Mouse (Mus musculus): ENCODE measurements around the gene Tmc6. TPM values are rescaled to one million over a fixed set of nuclear protein-coding genes. Genes with fewer than 3 reads are reported as not detected.

Tmc6 gene
- polyA plus RNA-seq, 1 experiment from 2014 or later = 3.6 TPM

GRCm38 (mm10) chr11:117761801-117762200, 20.2 kb downstream of the Tmc6 start:
- ATAC-seq (no peak), DNase-seq (ENCODE audit: low read depth, low spot score) (no peak)
- in situ Hi-C loops (cut with MboI; ENCODE audit: low pct_unique_long_range_greater_than_20kb) = no loop called here
- CTCF ChIA-PET = no interaction called here
- POLR2A ChIA-PET = no interaction called here
- no peak for TF ChIP-seq CTCF (IDR thresholded peaks at IDR 0.05)
- H3K27me3 ChIP-seq = no peaks in the 10 kb centered on the region

DNA sequence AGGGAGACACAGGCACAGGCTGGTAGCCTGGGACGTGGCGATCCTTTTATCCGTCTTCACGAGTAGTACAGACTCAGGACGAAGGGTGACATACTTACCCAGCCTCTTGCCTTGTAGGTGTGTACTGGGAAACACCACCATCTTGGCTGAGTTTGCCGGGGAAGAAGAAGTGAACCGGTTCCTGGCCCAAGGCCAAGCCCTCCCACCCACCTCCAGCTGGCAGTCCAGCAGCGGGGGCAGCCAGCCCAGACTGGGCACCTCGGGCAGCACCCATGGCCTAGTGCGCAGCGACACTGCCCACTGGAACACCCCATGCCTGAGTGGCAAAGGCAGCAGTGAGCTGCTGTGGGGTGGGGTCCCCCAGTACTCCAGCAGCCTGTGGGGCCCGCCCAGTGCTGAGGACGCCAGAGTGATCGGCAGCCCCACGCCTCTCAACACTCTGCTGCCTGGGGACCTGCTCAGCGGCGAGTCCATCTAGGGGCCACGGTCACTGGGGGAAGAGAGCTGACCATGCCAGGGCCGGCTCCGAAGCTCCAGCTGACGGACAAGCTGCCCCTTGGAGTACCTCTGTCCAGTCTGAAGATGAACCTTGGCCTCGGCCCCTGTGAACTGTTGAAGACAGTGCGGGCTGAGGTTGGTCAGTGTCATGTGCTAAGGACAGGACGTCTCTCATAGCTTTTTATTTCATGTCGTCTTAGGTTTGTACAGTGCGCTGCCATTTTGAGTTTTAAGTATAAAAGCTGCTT, 21.5 kb downstream of the Tmc6 start:
- no peak for TF ChIP-seq CTCF (IDR thresholded peaks at IDR 0.05)
- POLR2A ChIA-PET = interaction anchor here (1.4 kb wide), 1 partner anchor 8 kb away, joined by 4 read pairs; no protein-coding TSS in a partner anchor
- CTCF ChIA-PET = interaction anchor here (0.9 kb wide), 1 partner anchor 44 kb away, joined by 3 read pairs; no protein-coding TSS in a partner anchor
- DNase-seq (ENCODE audit: low read depth, low spot score) (no peak), ATAC-seq (no peak)
- H3K27me3 ChIP-seq = no peaks in the 10 kb centered on the region
- in situ Hi-C loops (cut with MboI; ENCODE audit: low pct_unique_long_range_greater_than_20kb) = no loop called here

DNA sequence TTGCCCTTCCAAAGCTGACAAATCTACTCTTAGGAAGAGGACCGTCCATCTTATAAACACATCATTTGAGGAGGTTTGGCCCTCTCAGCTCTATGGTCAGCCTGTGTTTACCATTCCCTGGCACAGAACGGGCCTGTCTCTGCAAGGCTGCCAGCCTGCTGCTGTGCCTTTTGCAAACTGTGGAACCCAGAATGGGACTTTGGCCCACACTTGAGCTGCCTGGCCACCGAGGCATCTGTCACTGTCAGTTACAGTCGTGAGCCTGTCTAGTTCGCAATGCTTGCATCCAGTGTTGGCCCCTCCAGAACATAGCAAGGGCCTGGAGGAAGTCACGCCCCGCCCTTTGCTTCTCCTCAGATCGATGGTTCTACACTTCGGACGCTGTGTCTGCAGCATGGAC, 22.7 kb downstream of the Tmc6 start:
- DNase-seq (ENCODE audit: low read depth, low spot score) = no peak
- ChIA-PET POLR2A (no interaction called here), CTCF (interaction anchor here (1.1 kb wide), 1 partner anchor 12 kb away, joined by 3 read pairs; no protein-coding TSS in a partner anchor)
- in situ Hi-C loops (cut with MboI; ENCODE audit: low pct_unique_long_range_greater_than_20kb) = no loop called here
- TF ChIP-seq CTCF (IDR thresholded peaks at IDR 0.05) = no peak
- no peaks in the 10 kb centered on the region for H3K27me3 ChIP-seq
- no peak for ATAC-seq

- TF ChIP-seq CTCF (IDR thresholded peaks at IDR 0.05) = no peak
- ChIA-PET POLR2A (no interaction called here), CTCF (no interaction called here)
- DNase-seq (ENCODE audit: low read depth, low spot score) = no peak
- H3K27me3 ChIP-seq = no peaks in the 10 kb centered on the region
- no peak for ATAC-seq
- in situ Hi-C loops (cut with MboI; ENCODE audit: low pct_unique_long_range_greater_than_20kb) = no loop called here
Measured at GRCm38 (mm10) chr11:117755891-117756290, 26.1 kb downstream of the Tmc6 start.

- in situ Hi-C loops (cut with MboI; ENCODE audit: low pct_unique_long_range_greater_than_20kb) = no loop called here
- no peak for TF ChIP-seq CTCF (IDR thresholded peaks at IDR 0.05)
- H3K27me3 ChIP-seq = no peaks in the 10 kb centered on the region
- DNase-seq (ENCODE audit: low read depth, low spot score) (no peak), ATAC-seq (no peak)
- ChIA-PET CTCF (interaction anchor here (0.8 kb wide), 1 partner anchor 23 kb away, joined by 3 read pairs; no protein-coding TSS in a partner anchor), POLR2A (no interaction called here)
Measured at GRCm38 (mm10) chr11:117751544-117751943, 30.5 kb downstream of the Tmc6 start.

DNA sequence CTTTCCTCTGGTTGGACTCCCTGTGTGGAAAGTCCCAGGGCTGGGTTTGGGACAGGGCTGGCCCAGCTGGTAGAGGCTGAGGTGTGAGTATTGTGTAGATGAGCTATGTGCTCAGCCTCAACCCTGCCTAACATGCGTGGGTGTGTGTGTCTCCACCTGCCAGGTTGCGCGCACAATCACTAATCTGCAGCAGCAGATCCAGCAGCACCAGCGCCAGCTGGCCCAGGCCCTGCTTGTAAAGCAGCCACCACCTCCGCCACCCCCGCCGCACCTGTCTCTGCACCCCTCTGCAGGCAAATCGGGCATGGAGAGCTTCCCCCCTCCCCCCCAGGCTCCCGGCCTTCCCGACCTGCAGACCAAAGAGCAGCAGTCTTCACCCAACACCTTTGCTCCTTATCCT, 32.6 kb downstream of the Tmc6 start:
- no peak for ATAC-seq
- ChIA-PET CTCF (interaction anchor here (1.2 to 1.5 kb wide), 2 partner anchors 15 to 40 kb away, joined by 4 read pairs; no protein-coding TSS in a partner anchor), POLR2A (no interaction called here)
- in situ Hi-C loops (cut with MboI; ENCODE audit: low pct_unique_long_range_greater_than_20kb) = no loop called here
- no peaks in the 10 kb centered on the region for H3K27me3 ChIP-seq
- DNase-seq (ENCODE audit: low read depth, low spot score) = no peak
- no peak for TF ChIP-seq CTCF (IDR thresholded peaks at IDR 0.05)

GRCm38 (mm10) chr11:117748628-117749027, 33.4 kb downstream of the Tmc6 start:
- TF ChIP-seq CTCF (IDR thresholded peaks at IDR 0.05) = no peak
- no peak for DNase-seq (ENCODE audit: low read depth, low spot score)
- in situ Hi-C loops (cut with MboI; ENCODE audit: low pct_unique_long_range_greater_than_20kb) = no loop called here
- ATAC-seq = no peak
- H3K27me3 ChIP-seq = no peaks in the 10 kb centered on the region
- POLR2A ChIA-PET = no interaction called here
- CTCF ChIA-PET = interaction anchor here (1.2 to 1.5 kb wide), 2 partner anchors 14 to 39 kb away, joined by 4 read pairs; no protein-coding TSS in a partner anchor

DNA sequence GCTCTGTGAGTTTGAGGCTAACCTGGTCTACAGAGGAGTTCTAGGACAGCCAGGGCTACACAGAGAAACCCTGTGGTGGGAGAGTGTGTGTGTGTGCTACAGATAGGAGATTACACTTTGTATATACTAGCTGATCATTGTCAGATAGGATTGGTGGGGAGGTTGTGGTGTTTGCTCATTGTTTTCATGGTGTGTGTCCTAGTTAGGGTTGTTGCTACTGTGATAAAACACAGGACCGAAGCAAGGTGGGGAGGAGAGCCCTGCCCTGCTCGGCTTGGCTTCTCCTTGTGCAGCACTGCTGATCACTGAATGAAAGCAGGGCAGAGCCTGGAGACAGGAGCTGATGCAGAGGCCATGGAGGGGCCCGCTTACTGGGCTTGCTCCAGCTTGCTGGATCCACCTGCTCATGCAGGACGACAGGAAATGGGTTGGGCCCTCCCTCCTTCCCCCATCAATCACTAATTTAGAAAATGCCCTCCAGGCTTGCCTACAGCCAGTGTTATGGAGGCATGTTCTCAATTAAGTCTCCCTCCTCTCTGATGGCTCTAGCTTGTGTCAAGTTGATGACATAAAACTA, 38.5 kb downstream of the Tmc6 start:
- POLR2A ChIA-PET = no interaction called here
- CTCF ChIA-PET = no interaction called here
- ATAC-seq (no peak), DNase-seq (ENCODE audit: low read depth, low spot score) (no peak)
- H3K27me3 ChIP-seq = no peaks in the 10 kb centered on the region
- no peak for TF ChIP-seq CTCF (IDR thresholded peaks at IDR 0.05)
- in situ Hi-C loops (cut with MboI; ENCODE audit: low pct_unique_long_range_greater_than_20kb) = no loop called here

DNA sequence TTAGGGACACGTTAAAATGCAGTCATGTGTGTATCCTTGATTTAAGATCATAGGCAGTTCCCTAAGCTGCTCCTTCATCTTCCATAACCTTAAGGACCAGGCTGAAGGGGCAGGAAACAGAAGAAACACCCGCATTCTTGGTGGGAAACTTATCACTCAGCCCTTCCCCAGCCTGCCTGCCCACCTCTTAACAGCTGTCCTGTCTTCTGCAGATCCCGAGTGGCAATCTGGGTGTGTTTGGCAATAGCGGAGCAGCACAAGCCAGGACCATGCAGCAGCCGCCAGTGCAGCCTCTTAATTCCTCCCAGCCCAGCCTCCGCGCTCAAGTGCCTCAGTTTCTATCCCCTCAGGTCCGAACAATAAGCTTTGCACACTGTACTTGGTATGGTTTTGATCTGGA, 39.3 kb downstream of the Tmc6 start:
- POLR2A ChIA-PET = no interaction called here
- CTCF ChIA-PET = no interaction called here
- no peak for TF ChIP-seq CTCF (IDR thresholded peaks at IDR 0.05)

DNA sequence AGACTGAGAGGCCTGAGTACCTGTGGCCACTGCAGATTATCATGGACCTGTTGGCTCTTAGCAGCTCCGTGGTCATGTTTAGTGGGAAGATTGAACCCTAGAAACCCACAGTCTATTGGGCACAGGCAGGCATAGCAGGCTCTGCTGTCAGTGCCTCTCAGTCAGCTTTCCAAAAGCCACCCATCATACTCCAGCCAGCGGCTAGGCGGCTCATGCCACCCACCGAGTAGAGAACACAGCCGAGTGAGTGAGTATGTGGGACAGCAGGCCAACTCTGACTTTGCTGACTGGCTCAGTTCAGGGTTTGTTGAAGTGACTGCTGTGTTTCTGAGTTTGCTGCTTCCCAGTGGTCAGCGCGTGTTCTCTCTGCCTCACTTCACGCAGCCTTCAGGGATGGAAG, 39.8 kb downstream of the Tmc6 start:
- in situ Hi-C loops (cut with MboI; ENCODE audit: low pct_unique_long_range_greater_than_20kb) = no loop called here
- DNase-seq (ENCODE audit: low read depth, low spot score) (no peak), ATAC-seq (no peak)
- TF ChIP-seq CTCF (IDR thresholded peaks at IDR 0.05) = no peak
- ChIA-PET CTCF (interaction anchor here (1.0 kb wide), 1 partner anchor 33 kb away, joined by 3 read pairs; no protein-coding TSS in a partner anchor), POLR2A (no interaction called here)
- no peaks in the 10 kb centered on the region for H3K27me3 ChIP-seq

More for the DNA sequence above, 39.3 kb downstream of the Tmc6 start:
- no peak for ATAC-seq
- in situ Hi-C loops (cut with MboI; ENCODE audit: low pct_unique_long_range_greater_than_20kb) = no loop called here
- no peaks in the 10 kb centered on the region for H3K27me3 ChIP-seq
- no peak for DNase-seq (ENCODE audit: low read depth, low spot score)

GRCm38 (mm10) chr11:117741128-117741527, 40.9 kb downstream of the Tmc6 start:
- DNase-seq (ENCODE audit: low read depth, low spot score) (no peak), ATAC-seq (no peak)
- in situ Hi-C loops (cut with MboI; ENCODE audit: low pct_unique_long_range_greater_than_20kb) = no loop called here
- H3K27me3 ChIP-seq = no peaks in the 10 kb centered on the region
- ChIA-PET CTCF (interaction anchor here (1.0 to 1.4 kb wide), 2 partner anchors 11 to 32 kb away, joined by 3 to 4 read pairs; no protein-coding TSS in a partner anchor), POLR2A (interaction anchor here (0.7 kb wide), 1 partner anchor 361 kb away, joined by 4 read pairs; no protein-coding TSS in a partner anchor)
- TF ChIP-seq CTCF (IDR thresholded peaks at IDR 0.05) = no peak

Measured in Patski (cell line).